Mouse (Mus musculus) cerebellum, adult (tissue): ENCODE data around the gene Tns1.

Experiments
- ATAC-seq: cut with Nextera tagmentation; 2 replicates; pipeline ENCODE4 v1.9.2; 2017; ENCODE audit warnings: mild to moderate bottlenecking, moderate library complexity, mixed read lengths; ENCODE audit not compliant: insufficient number of reproducible peaks, low FRiP score, low TSS enrichment

Gene Tns1

GRCm38 (mm10) chr1:74123215-74123614 is 1.0 kb downstream of the Tns1 start:
- no peak for ATAC-seq

- ATAC-seq: no peak
These were observed 2.2 kb downstream of the Tns1 start for GRCm38 (mm10) chr1:74121821-74122576.

- ATAC-seq: no peak
These were observed 3.1 kb downstream of the Tns1 start for GRCm38 (mm10) chr1:74121138-74121537.

GRCm38 (mm10) chr1:74119115-74119514 is 5.1 kb downstream of the Tns1 start:
- ATAC-seq: no peak

- no peak for ATAC-seq
These were observed 6.4 kb downstream of the Tns1 start for GRCm38 (mm10) chr1:74117876-74118275.

GRCm38 (mm10) chr1:74113071-74113470 is 11.2 kb downstream of the Tns1 start:
- no peak for ATAC-seq

- no peak for ATAC-seq
These were observed 12.6 kb downstream of the Tns1 start for GRCm38 (mm10) chr1:74111696-74112030.

GRCm38 (mm10) chr1:74110932-74111695 is 13.1 kb downstream of the Tns1 start:
- no peak; the same call in 1 of the 2 replicates for ATAC-seq

- ATAC-seq: no peak
These were observed 14.6 kb downstream of the Tns1 start for GRCm38 (mm10) chr1:74109670-74110069.

GRCm38 (mm10) chr1:74107931-74108618 is 16.2 kb downstream of the Tns1 start:
- no peak for ATAC-seq

GRCm38 (mm10) chr1:74106214-74106613 is 18.0 kb downstream of the Tns1 start:
- ATAC-seq: no peak

GRCm38 (mm10) chr1:74105660-74106059 is 18.6 kb downstream of the Tns1 start:
- ATAC-seq: no peak

GRCm38 (mm10) chr1:74103654-74104353 is 20.4 kb downstream of the Tns1 start:
- no peak for ATAC-seq

GRCm38 (mm10) chr1:74099001-74099435 is 25.2 kb downstream of the Tns1 start:
- no peak for ATAC-seq

GRCm38 (mm10) chr1:74098004-74099000 is 25.9 kb downstream of the Tns1 start:
- no peak for ATAC-seq

- no peak for ATAC-seq
These were observed 28.5 kb downstream of the Tns1 start for GRCm38 (mm10) chr1:74095728-74096127.

GRCm38 (mm10) chr1:74095296-74095695 is 29.0 kb downstream of the Tns1 start:
- no peak for ATAC-seq

GRCm38 (mm10) chr1:74094497-74095270 is 29.6 kb downstream of the Tns1 start:
- ATAC-seq: no peak

GRCm38 (mm10) chr1:74093447-74093846 is 30.8 kb downstream of the Tns1 start:
- ATAC-seq: no peak
